Mouse (Mus musculus) embryo, embryonic 10 days (tissue): ENCODE measurements around the gene Sorl1.

Source experiments
- DNase-seq: peaks from one replicate; pipeline ENCODE4 v3.0.0-alpha.2; 2015; ENCODE audit warnings: low spot score

The Sorl1 gene

GRCm38 (mm10) chr9:42053591-42054190 is 70.4 kb downstream of the Sorl1 start:
- no peak for DNase-seq

- no peak for DNase-seq
Measured at GRCm38 (mm10) chr9:42052713-42053356, 71.3 kb downstream of the Sorl1 start.

- DNase-seq = no peak
Measured at GRCm38 (mm10) chr9:42048542-42048941, 75.6 kb downstream of the Sorl1 start.

- DNase-seq = no peak
Measured at GRCm38 (mm10) chr9:42047786-42048185, 76.3 kb downstream of the Sorl1 start.

GRCm38 (mm10) chr9:42046248-42046647 is 77.8 kb downstream of the Sorl1 start:
- DNase-seq = no peak

- DNase-seq = no peak
Measured at GRCm38 (mm10) chr9:42044651-42045050, 79.4 kb downstream of the Sorl1 start.

GRCm38 (mm10) chr9:42043934-42044333 is 80.2 kb downstream of the Sorl1 start:
- DNase-seq = no peak

- no peak for DNase-seq
Measured at GRCm38 (mm10) chr9:42039000-42039992, 84.8 kb downstream of the Sorl1 start.

- DNase-seq = no peak
Measured at GRCm38 (mm10) chr9:42036885-42037284, 87.2 kb downstream of the Sorl1 start.

GRCm38 (mm10) chr9:42035995-42036394 is 88.1 kb downstream of the Sorl1 start:
- no peak for DNase-seq

GRCm38 (mm10) chr9:42035213-42035765 is 88.8 kb downstream of the Sorl1 start:
- DNase-seq = no peak

- no peak for DNase-seq
Measured at GRCm38 (mm10) chr9:42034116-42034520, 90.0 kb downstream of the Sorl1 start.

GRCm38 (mm10) chr9:42033291-42034115 is 90.6 kb downstream of the Sorl1 start:
- no peak for DNase-seq

GRCm38 (mm10) chr9:42032419-42032818 is 91.7 kb downstream of the Sorl1 start:
- no peak for DNase-seq

- DNase-seq = no peak
Measured at GRCm38 (mm10) chr9:42028807-42029206, 95.3 kb downstream of the Sorl1 start.

GRCm38 (mm10) chr9:42024257-42024656 is 99.8 kb downstream of the Sorl1 start:
- no peak for DNase-seq

GRCm38 (mm10) chr9:42023383-42023782 is 100.7 kb downstream of the Sorl1 start:
- peak; percentile 44 for DNase-seq

- no peak for DNase-seq
Measured at GRCm38 (mm10) chr9:42022318-42022717, 101.8 kb downstream of the Sorl1 start.

GRCm38 (mm10) chr9:42019308-42020031 is 104.6 kb downstream of the Sorl1 start:
- DNase-seq = peak; percentile 75

- DNase-seq = no peak
Measured at GRCm38 (mm10) chr9:42008501-42008900, 115.6 kb downstream of the Sorl1 start.

GRCm38 (mm10) chr9:42005101-42005500 is 119.0 kb downstream of the Sorl1 start:
- DNase-seq = peak; percentile 52
